Mouse (Mus musculus) heart, adult 2 months (tissue): ENCODE data around the gene Sept5. TPM values are rescaled to one million over a fixed set of nuclear protein-coding genes. Genes with fewer than 3 reads are reported as not detected.
A peak's percentile ranks its signal among the peaks of the same experiment; 100 is the strongest.

ENCODE experiments used
- DNase-seq, 2 experiments: peaks; one replicate each; pipeline ENCODE4 v3.0.0; 2021
- H3K27ac ChIP-seq: fragments of 200-600 bp; 2 replicates; pipeline ENCODE4 v1.8.1; 2022
- H3K27me3 ChIP-seq: fragments of 200-500 bp; 2 replicates; pipeline ENCODE4 v1.6.1; 2012; ENCODE audit warnings: mild to moderate bottlenecking, low read length, inconsistent platforms, mixed read lengths; ENCODE audit not compliant: control insufficient read depth, insufficient read depth
- H3K36me3 ChIP-seq: fragments of 200-500 bp; 2 replicates; pipeline ENCODE4 v1.6.1; 2012; ENCODE audit warnings: low read length, inconsistent platforms; ENCODE audit not compliant: control insufficient read depth, insufficient read depth
- H3K4me1 ChIP-seq: fragments of 200-500 bp; 2 replicates; pipeline ENCODE4 v1.6.1; 2011; ENCODE audit warnings: low read length; ENCODE audit not compliant: control insufficient read depth, insufficient read depth
- H3K4me3 ChIP-seq: fragments of 200-600 bp; 2 replicates; pipeline ENCODE4 v1.8.1; 2022
- H3K79me2 ChIP-seq: fragments of 200-500 bp; replicated peaks from 2 replicates; pipeline ENCODE4 v1.6.1; 2012; ENCODE audit warnings: mild to moderate bottlenecking, inconsistent platforms, low read length, moderate library complexity, mixed read lengths; ENCODE audit not compliant: control insufficient read depth, insufficient read depth
- H3K9ac ChIP-seq: fragments of 200-500 bp; 2 replicates; pipeline ENCODE4 v1.6.1; 2012; ENCODE audit warnings: low read depth, mild to moderate bottlenecking, control low read depth, inconsistent platforms, low read length, mixed read lengths
- CTCF ChIP-seq: fragments of 200-600 bp; IDR thresholded peaks from 2 replicates; pipeline ENCODE4 v1.8.1; 2022; ENCODE audit warnings: antibody characterized with exemption, mild to moderate bottlenecking, moderate library complexity
- EP300 ChIP-seq: fragments of 200-500 bp; IDR thresholded peaks from 2 replicates; pipeline ENCODE4 v1.6.1; 2011; ENCODE audit warnings: low read depth, low read length, control low read depth; ENCODE audit not compliant: insufficient read depth
- POLR2A ChIP-seq: fragments of 200-500 bp; IDR thresholded peaks from 2 replicates; pipeline ENCODE4 v1.6.1; 2011; ENCODE audit warnings: mild to moderate bottlenecking, low read depth, low read length, control low read depth; ENCODE audit not compliant: insufficient read depth
- WGBS: fragments of 180-500 bp; shearing (Covaris S2); methylation state at CpG from one replicate; pipeline ENCODE4 v1.1.7; 2018; 5-methylcytosine and 5-hydroxymethylcytosine counted together
- intact Hi-C: fragments of 180-260 bp; cut with DNase I; formaldehyde crosslinking; loops from one replicate; pipeline ENCODE4 v1.15.1; 2025
- polyA plus RNA-seq: library from polyadenylated mRNA; depleted of rRNA; stranded (reverse); fragments of >200 nt; gene quantifications from 2 replicates; pipeline ENCODE4 v1.2.3, GENCODE M21; 2012
- total RNA-seq, 2 experiments: library from RNA; stranded (reverse); gene quantifications; 2 replicates each; pipeline ENCODE4 v1.2.3; 2021

Gene Sept5
- total and polyA plus RNA-seq, 3 experiments, result 3.2 to 7.3 (median 5.6) TPM

DNA sequence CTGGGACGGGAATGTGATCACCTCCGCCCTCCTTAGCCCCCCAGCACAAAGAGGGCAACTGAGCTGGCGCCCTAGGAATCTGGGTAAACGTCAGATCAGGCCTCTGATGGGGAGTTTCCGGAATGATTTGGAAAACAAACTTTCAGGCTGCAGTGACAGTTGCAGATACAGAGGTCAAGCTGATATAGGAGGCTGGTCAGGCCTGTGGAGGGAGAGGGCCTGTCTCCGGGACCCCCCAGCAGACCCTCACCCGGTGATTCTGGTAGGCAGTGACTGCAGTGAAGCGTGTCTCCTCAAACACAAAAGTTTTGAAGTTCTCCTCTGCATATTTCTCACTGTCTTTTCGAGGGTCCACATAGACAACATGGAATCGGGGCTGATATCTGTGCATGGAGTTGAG is 46.6 kb downstream of the Sept5 start:
- no peak overlapping the region for H3K27ac ChIP-seq
- peaks cover 36% of the 10 kb centered on the region for H3K27me3 ChIP-seq
- DNase-seq, result no peak
- intact Hi-C loops, result no loop called here
- H3K79me2 ChIP-seq, result no peaks in the 10 kb centered on the region
- H3K4me1 ChIP-seq, result peaks cover 2% of the 10 kb centered on the region; the same call in 1 of the 2 replicates
- WGBS, result 56% methylated on average over 10 of the region's 10 CpGs
- H3K4me3 ChIP-seq, result no peak overlapping the region
- no peak overlapping the region for H3K9ac ChIP-seq
- TF ChIP-seq EP300 (no peak), POLR2A (no peak), CTCF (no peak)
- H3K36me3 ChIP-seq, result no peaks in the 10 kb centered on the region

DNA sequence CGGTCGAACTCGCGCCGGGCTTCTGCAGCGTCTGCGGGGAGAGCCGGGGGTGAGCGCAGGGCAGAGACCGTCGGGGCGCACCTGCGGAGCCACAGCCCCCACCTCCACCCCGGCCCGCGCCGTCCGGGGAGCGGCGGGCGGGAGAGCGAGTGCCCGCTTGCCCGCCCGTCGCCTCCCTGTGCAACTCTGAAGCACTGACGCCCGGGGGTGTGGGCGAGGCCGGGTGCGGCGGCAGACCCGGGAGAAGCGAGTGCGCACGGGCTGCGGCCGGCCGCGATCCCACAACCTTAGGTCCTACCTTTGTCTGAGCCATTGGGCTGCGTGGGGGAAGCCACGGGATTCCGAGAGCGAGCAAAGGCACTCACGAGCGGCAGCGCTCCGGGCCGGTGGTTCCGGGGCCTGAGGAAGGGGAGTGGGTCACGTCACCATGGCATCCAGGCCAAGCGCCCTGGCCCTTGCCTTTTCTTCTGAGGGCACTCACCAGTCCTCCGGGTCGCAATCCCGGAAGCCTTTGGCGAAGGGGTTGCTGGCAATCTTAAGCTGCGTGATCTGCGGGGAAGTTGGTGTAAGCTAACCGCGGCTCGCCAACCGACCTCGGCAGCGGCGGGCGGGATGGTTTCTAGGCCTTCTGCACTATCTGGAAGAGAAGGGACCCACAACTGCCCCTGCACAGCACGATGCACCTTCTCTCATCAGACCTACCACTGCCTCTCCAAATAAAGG is 47.2 kb downstream of the Sept5 start:
- Histone ChIP-seq H3K4me3 (peak overlapping the region; percentile 32), H3K27ac (no peak overlapping the region), H3K27me3 (peaks cover 32% of the 10 kb centered on the region), H3K9ac (no peak overlapping the region), H3K79me2 (no peaks in the 10 kb centered on the region), H3K36me3 (no peaks in the 10 kb centered on the region), H3K4me1 (peaks cover 2% of the 10 kb centered on the region; the same call in 1 of the 2 replicates)
- WGBS, result 6% methylated on average over 67 of the region's 67 CpGs
- TF ChIP-seq EP300 (no peak), CTCF (no peak), POLR2A (no peak)
- no peak for DNase-seq
- intact Hi-C loops, result no loop called here

DNA sequence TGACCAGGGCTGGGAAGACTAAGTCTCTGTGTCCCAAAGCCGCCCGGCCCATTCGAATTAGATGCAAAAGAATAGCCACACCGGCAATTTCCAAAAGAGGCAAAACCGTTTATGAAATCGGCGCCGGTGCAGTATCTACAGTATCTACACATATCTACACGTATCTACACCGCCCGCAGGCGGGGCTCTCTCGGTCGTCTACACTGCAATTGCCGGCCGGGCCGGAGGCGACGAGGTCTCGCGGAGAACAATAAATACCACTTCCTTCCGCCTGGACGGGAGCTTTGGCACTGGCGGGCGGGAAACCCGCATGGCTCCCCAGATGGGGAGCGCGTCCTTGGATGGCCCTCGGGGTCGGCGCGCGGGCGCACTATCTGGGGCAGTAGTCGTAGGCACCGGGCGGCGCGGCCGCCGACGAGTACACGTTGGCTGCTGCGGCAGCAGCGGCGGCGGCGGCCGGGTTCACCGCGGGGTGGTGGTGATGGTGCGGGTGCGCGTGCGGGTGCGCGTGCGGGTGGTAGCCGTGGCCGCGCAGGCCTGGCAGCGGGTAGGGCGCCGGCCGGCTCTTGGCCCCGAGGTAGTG is 48.0 kb downstream of the Sept5 start:
- no peak for TF ChIP-seq POLR2A
- no peak for TF ChIP-seq EP300
- no peak for TF ChIP-seq CTCF
- Histone ChIP-seq H3K27me3 (peaks cover 32% of the 10 kb centered on the region), H3K9ac (peak overlapping the region; percentile 36; the same call in 1 of the 2 replicates), H3K27ac (no peak overlapping the region), H3K36me3 (no peaks in the 10 kb centered on the region), H3K79me2 (no peaks in the 10 kb centered on the region), H3K4me1 (peaks cover 2% of the 10 kb centered on the region; the same call in 1 of the 2 replicates), H3K4me3 (peak overlapping the region; percentile 32)
- peak in 1 of 2 experiments; percentile 12 for DNase-seq
- intact Hi-C loops, result no loop called here
- WGBS, result 2% methylated on average over 65 of the region's 66 CpGs

DNA sequence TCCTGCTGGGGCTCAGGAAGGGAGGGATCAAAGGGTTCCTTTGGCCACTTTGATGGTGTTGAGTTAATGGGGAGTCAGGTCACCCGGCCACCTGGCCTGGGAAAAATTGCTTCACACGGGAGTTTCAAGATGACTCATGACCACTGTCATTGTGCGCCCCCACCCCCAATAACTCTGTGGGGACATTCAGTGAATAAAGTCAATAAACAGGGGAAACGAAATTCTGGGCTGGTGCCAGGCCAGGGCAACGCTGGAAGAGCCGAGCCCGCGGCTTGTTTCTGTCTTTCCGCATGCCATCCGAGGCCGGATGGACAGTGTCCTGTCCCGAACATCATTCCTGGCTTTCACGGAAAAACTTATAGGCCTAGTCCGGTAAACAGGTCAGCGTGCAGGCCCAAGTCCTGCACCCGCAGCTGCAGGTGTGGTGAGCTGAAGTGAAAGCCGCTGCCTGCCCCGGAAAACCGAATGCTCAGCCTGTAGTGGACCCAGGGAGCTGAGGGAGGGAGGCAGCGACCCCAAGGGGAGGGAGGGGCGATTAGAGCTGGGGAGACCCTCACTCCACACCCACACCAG is 48.6 kb downstream of the Sept5 start:
- Histone ChIP-seq H3K27me3 (peaks cover 28% of the 10 kb centered on the region), H3K4me1 (peaks cover 2% of the 10 kb centered on the region; the same call in 1 of the 2 replicates), H3K4me3 (peak overlapping the region; percentile 32), H3K9ac (no peak overlapping the region), H3K27ac (no peak overlapping the region), H3K79me2 (no peaks in the 10 kb centered on the region), H3K36me3 (no peaks in the 10 kb centered on the region)
- peak in 1 of 2 experiments; percentile 9 for DNase-seq
- WGBS, result 25% methylated on average over 21 of the region's 21 CpGs
- TF ChIP-seq EP300, result no peak
- no peak for TF ChIP-seq POLR2A
- no peak for TF ChIP-seq CTCF
- intact Hi-C loops, result no loop called here

DNA sequence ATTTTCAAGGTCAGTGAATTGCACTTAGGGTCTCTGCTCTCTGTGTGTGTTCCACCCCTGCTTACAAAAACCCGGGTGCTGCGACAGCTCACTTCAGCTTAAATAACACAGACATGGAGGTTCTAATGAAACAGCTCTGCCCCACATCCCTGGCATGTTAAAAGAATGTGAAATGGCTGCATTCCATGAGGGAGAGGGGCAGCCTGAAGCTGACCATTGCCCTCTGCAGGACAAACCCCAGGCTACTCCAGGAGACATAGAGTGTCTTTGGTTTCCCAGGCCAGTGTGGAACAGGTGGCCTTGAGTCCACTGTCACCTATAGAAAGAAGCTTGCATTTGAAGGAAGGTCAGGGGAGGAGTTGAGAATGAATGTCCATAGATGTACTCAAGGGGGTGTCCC is 49.4 kb downstream of the Sept5 start:
- Histone ChIP-seq H3K79me2 (no peaks in the 10 kb centered on the region), H3K4me1 (peaks cover 2% of the 10 kb centered on the region; the same call in 1 of the 2 replicates), H3K9ac (no peak overlapping the region), H3K27me3 (peaks cover 27% of the 10 kb centered on the region), H3K27ac (no peak overlapping the region), H3K4me3 (no peak overlapping the region), H3K36me3 (no peaks in the 10 kb centered on the region)
- intact Hi-C loops, result no loop called here
- WGBS, result 42% methylated on average over 2 of the region's 2 CpGs
- TF ChIP-seq CTCF, result 0 out of 2 replicates have a peak, but pooled peaks have one; percentile 14
- no peak for TF ChIP-seq EP300
- no peak for DNase-seq

DNA sequence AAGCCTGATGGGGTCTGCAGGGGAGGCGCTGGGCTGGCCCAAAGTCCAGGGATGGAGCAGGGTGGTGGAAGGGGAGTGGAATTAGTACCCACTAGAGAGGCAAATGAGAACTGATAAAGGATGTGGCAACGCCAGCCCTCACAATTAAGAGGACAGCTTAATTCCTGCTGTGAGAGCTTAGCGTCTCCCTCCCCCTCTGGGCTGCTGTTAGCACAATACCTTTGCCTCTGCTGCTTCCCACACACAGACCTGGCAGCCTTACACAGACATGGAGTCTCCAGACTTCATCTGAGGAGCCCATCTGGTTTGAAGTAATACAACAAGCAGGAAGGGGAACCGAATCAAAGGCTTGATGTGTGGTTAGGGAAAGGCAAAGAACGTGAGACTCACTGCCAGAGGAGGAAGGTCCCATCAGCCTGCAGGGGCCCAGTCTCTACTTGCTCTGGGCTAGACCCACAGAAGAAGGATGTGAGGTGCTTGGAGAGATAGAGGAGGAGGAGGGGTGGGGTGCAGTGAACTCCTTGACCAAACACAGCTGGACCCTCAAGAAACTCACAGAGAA is 52.1 kb downstream of the Sept5 start:
- H3K27ac ChIP-seq, result no peak overlapping the region
- H3K4me3 ChIP-seq, result no peak overlapping the region
- intact Hi-C loops, result no loop called here
- no peak for DNase-seq
- no peaks in the 10 kb centered on the region for H3K36me3 ChIP-seq
- H3K4me1 ChIP-seq, result peaks cover 2% of the 10 kb centered on the region; the same call in 1 of the 2 replicates
- TF ChIP-seq POLR2A, result no peak
- no peak for TF ChIP-seq CTCF
- TF ChIP-seq EP300, result no peak
- WGBS, result 52% methylated on average over 5 of the region's 5 CpGs
- H3K79me2 ChIP-seq, result no peaks in the 10 kb centered on the region
- H3K27me3 ChIP-seq, result peaks cover 21% of the 10 kb centered on the region
- H3K9ac ChIP-seq, result no peak overlapping the region
